Mouse (Mus musculus): Measurements from ENCODE around the gene Slc8a2.

Gene Slc8a2

GRCm38 (mm10) chr7:16172141-16172581 lies 42.5 kb downstream of the Slc8a2 start:
- no peak for DNase-seq (ENCODE audit: low spot score)

DNA sequence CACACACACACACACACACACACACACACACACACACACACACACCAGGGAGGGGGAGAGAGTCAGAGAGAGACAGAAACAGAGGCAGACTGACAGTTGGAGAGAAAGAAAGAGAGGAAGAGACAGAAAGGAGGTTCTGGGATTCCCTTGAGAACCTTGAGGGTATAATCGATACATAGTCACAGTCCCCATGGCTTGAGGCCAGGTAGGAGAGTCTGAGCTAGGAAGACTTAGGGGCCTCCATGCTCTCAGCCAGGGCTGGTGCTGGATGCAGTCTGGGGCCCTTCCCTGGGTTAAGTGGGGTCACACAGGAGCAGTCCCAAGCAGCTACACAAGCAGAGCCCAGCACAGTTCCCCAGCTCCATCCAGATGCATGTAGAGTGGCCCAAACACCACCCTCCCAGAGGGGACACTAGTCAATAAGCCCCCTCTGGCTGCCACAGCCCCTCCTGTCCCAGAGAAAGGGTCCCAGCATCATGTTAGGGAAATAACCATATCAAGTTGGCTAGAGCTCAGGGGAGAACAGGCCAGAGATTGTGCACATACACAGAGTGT lies 43.0 kb downstream of the Slc8a2 start:
- DNase-seq (ENCODE audit: low spot score): no peak

DNA sequence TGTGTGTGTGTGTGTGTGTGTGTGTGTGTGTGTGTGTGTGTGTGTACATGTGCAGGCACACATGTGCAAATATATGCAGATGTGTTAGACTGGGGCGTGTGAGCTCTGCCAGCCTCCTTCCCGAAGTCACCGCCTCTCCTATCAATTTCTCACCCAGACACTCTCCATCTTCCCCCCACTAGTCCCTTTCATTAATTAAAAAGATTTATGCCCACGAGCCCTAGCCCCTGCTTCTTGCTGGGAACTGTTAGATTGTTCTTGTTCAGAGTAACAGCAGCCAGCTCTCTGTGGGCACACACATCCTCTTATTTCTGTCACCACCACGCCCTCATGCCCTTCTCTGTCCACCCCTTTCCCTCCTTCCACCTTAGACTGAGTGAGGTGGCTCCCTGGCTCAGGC lies 43.5 kb downstream of the Slc8a2 start:
- no peak for DNase-seq (ENCODE audit: low spot score)

- DNase-seq (ENCODE audit: low spot score): peak; percentile 67
Measured at GRCm38 (mm10) chr7:16174597-16175541, 45.2 kb downstream of the Slc8a2 start, which contains the start of gene Meis3. TSS of gene Meis3 (plus strand) at chr7:16175090.

- no peak for DNase-seq (ENCODE audit: low spot score)
Measured at GRCm38 (mm10) chr7:16175542-16175931, 45.9 kb downstream of the Slc8a2 start.

DNA sequence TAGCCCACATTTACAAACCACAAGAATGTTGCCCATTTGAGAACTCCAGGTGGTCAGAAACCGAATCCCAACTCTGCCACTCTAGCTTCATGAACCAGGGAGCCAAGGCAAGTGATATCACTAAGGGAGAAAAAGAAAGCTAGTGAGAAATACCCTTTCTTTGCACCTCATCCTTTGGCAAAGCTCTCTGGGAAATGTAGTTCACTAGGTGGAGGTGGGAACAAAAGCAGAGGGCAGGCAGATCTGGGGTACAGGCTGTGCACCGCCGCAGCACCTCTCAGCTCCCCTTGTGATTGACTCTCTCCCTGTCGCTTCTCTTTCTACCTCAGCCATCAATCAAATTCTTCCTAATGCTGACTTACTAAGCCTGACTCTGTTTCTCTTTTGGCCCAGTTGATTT lies 48.5 kb downstream of the Slc8a2 start:
- DNase-seq (ENCODE audit: low spot score): no peak

DNA sequence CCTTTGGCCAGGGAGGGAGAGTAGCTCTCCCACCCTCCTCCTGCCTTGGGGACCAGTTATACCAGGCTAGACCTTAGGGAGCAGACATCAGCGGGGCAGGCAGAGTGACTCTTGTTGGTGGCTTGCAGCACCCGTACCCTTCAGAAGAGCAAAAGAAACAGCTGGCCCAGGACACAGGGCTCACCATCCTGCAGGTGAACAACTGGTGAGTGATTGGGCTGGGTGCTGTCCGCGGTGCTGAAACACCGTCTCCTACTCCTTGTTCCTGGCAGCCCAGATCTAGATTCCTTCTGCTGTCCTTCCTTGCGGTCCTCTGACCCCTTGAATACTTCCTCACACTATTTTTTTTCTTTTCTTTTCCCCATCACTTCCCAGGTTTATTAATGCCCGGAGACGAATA lies 54.0 kb downstream of the Slc8a2 start:
- peak; percentile 86 for DNase-seq (ENCODE audit: low spot score)

GRCm38 (mm10) chr7:16187494-16187893 lies 57.9 kb downstream of the Slc8a2 start:
- DNase-seq (ENCODE audit: low spot score): no peak

- DNase-seq (ENCODE audit: low spot score): peak; percentile 88
Measured at GRCm38 (mm10) chr7:16192315-16192714, 62.7 kb downstream of the Slc8a2 start.

DNA sequence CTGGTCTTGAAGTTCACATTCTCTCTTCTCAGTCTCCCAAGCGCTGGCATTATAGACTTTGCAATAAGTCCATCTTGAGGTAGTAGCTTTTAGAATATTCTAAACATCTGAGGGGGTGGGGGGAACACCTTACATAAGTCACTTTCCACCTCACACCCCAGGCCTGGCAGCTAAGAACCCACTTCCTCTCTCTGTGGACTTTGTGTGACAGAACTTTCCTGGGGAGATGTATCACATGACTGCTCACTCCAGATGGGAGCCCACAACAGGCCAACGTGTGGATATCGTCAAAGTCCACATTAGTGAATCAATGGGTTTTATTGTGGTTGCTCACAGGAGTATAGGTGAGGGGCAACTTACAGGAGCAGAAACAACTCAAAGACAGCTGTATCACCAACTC lies 64.1 kb downstream of the Slc8a2 start:
- DNase-seq (ENCODE audit: low spot score): no peak

- DNase-seq (ENCODE audit: low spot score): no peak
Measured at GRCm38 (mm10) chr7:16196616-16197015, 67.0 kb downstream of the Slc8a2 start.

- no peak for DNase-seq (ENCODE audit: low spot score)
Measured at GRCm38 (mm10) chr7:16197166-16197565, 67.5 kb downstream of the Slc8a2 start.

DNA sequence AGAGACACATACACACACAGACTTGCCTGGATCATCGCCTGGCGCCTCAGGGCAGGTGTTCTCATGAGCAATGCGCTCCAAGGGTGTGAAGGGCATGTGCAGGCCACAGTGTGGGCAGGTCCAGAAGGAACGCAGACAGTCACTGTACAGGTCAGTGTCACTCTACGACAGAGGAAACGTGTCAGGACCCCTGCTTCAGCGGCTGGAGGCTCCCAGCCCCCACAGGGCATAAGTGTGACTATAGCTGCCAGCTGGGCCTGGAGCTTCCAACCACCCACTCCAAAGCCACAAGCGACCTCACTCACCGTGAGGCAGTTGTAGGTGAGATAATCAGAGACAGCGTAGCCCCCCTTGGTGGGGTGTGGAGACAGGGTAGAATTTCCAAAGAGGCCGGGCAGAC lies 68.9 kb downstream of the Slc8a2 start:
- DNase-seq (ENCODE audit: low spot score): no peak

DNA sequence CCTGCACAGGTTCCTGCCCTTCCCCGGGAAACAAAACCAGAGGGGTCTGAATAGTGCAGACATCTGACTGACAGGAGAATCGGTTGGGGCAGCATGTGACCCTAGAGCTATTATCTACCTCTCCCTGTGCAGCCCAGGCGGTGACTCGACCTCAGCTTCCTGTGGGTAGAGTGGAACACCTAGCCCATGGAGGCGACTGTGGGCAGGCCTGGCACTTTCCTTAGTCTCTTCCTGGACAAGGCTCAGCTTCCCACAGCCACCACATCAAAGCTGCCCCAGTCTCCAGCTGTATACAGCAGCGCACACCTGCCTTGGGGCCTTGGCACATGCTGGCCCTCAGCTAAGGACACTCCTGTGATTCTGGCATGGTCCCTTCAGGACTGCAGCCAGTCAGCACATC lies 71.5 kb downstream of the Slc8a2 start:
- no peak for DNase-seq (ENCODE audit: low spot score)

GRCm38 (mm10) chr7:16202756-16203504 lies 73.3 kb downstream of the Slc8a2 start:
- no peak for DNase-seq (ENCODE audit: low spot score)

DNA sequence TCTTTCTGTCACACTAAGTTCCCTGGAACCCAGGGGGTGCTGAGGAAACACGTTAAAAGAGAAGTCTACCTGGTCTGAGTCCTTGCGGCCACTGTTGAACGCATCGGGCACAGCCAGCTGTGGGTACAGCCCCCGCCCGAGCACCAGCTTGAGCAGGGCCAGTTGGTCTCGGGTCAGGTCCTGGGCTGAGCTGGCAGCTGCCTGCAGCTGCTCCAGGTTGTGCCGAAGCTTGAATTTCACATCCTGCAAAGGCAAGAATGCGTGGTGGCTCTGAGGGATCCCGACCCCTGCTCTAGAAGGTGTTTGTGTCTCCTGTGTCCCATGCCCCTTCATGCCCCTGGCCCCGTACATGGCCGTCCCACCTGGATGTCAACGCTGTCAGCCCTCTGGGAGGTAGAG lies 73.9 kb downstream of the Slc8a2 start:
- DNase-seq (ENCODE audit: low spot score): no peak

DNA sequence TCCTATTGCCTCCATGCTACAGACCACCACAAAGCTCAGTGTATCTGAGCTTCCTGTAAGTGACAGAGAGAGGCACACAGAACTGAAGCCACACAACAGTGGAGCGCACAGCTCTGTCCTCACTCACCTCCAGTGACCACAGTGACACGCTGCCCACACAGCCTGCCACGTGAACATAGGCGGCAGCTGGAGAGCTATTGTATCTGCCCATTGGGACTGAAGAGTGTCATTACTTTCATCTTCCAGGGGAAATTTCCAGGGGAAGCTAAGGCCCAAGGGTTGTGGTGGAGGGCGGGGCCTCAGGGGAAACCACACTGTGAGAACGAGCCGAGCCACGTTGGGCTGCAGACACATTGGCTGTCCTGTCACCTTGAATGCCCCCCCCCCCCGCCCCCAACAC lies 75.2 kb downstream of the Slc8a2 start:
- DNase-seq (ENCODE audit: low spot score): no peak

DNA sequence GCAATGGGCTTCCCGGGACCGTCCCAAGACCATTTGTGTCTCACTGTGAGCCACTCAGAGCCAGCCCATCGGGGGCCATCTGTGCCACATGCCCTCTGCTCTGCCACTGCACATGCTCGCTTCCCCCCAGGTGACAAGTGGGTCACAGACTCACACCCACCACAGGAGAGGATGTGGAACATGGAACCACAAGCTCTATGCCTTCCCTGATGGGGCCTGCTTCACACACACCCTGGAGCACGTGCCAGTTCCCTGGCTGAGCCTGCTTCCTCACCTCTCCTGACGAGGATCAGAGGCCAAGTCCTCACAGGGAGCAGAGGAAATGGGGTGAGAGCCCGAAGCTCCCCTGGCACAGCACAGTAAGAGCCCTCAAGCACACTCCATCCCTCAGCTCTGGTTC lies 77.5 kb downstream of the Slc8a2 start:
- no peak for DNase-seq (ENCODE audit: low spot score)

DNA sequence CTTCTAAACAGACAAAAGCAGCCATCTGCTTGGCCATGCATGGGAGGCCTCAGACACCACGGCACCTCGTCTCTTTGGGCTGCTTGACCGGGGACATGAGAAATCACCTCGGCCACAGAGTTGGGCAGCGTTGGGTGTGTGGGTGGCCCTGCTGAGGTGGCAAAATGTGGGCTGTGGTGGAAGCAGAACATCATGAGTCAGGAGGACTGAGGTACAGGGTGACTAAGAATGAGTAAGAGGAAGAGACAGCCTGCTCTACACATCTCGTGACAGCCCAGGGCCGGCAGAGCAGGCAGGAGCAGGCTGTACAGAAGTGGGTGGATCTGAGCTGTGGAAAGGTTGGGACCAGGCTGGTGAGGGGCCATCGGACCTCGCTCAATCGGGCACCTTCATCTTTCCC lies 77.9 kb downstream of the Slc8a2 start:
- no peak for DNase-seq (ENCODE audit: low spot score)

GRCm38 (mm10) chr7:16208781-16209665 lies 79.4 kb downstream of the Slc8a2 start:
- no peak for DNase-seq (ENCODE audit: low spot score)
